12 mouse cellular contexts compared by ENCODE assay signal in the genomic region with DNA sequence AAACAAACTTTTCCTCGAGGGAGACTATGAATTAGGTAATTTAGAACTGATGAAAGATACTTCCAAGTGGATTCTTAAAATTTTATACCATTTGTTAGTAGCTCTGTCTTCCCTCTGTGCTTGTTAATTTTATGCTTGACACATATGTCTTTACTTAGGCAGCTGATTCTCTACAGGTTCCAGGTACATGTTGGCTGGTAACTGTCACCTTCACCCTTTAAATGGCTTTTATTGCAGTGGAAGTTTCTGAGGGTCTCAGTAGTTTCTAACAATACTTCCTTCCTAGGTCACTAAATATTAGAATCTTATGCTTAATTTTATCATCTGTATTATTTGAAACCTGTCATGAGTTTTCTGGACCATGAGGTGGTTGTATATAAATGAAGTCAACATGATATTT.
"Had no signal": no experiment of that assay in that cellular context is flagged by ENCODE, and none has a peak within 500 bp of the region (broad histone marks: within the 10 kb centered on the region; RNA-seq: fewer than 3 reads in every experiment).

No protein-coding gene starts in this region.

- DNase-seq: retina, postnatal 1 day; right cerebral cortex, adult 18-20 months; right cerebral cortex, postnatal 14 days; right cerebral cortex, postnatal 25 days; right cerebral cortex, postnatal 4 days; spleen, adult 18-20 months; thymus, adult 18-20 months; thymus, adult 2 months; thymus, postnatal 14 days; thymus, postnatal 25 days; thymus, postnatal 36 days; thymus, postnatal 4 days had no signal
